Mouse (Mus musculus) E14TG2a.4 (cell line): ENCODE data around the gene Syf2.

Experiments used
- H3K27me3 ChIP-seq: 2 replicates; pipeline ENCODE4 v1.6.1; 2014; ENCODE audit warnings: low read length, control low read depth; ENCODE audit not compliant: insufficient read depth
- H3K36me3 ChIP-seq: 2 replicates; pipeline ENCODE4 v1.6.1; 2014; ENCODE audit warnings: low read length, control low read depth; ENCODE audit not compliant: insufficient read depth
- H3K4me1 ChIP-seq: replicated peaks from 2 replicates; pipeline ENCODE4 v1.6.1; 2014; ENCODE audit warnings: low read depth, low read length, control low read depth
- H3K4me3 ChIP-seq: replicated peaks from 2 replicates; pipeline ENCODE4 v1.5.1; 2014; ENCODE audit warnings: mild to moderate bottlenecking, low read length
- H3K9me3 ChIP-seq: 2 replicates; pipeline ENCODE4 v1.6.1; 2014; ENCODE audit warnings: low read length, control low read depth
- CTCF ChIP-seq: conservative IDR thresholded peaks from 2 replicates; pipeline ENCODE4 v1.5.1; 2014; ENCODE audit warnings: low read length
- NANOG ChIP-seq: IDR thresholded peaks from 2 replicates; pipeline ENCODE4 v1.6.1; 2014; ENCODE audit warnings: borderline replicate concordance, low read length, mixed read lengths
- POU5F1 ChIP-seq: IDR thresholded peaks from 2 replicates; pipeline ENCODE4 v1.6.1; 2014; ENCODE audit warnings: low read length, borderline replicate concordance

The Syf2 gene

DNA sequence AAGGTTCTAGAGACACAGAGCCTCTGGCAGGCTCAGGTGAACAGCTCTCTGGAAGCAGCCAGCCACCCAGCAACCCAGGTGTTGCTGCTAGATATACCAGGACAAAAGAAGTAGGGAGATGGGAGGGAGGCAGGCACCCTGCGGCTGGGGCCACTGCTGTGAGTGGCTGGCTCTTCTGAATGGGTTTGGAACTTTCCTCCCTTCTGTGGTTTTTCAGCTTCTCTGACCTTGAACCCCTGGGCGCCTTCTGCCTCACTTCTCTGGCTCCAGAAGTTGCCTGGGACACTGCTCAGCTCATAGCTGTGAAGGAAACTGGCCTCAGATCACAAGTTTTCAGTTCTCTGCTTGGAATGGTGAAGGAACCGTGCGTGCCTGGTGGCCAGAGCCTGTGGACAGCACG lies 52.4 kb downstream of the Syf2 start:
- Histone ChIP-seq H3K27me3 (no peaks in the 10 kb centered on the region), H3K36me3 (no peaks in the 10 kb centered on the region), H3K4me1 (peaks cover 89% of the 10 kb centered on the region), H3K9me3 (no peaks in the 10 kb centered on the region), H3K4me3 (peak overlapping the region; percentile 35; the same call in 1 of the 2 replicates)
- no peak for TF ChIP-seq CTCF
- no peak for TF ChIP-seq NANOG
- TF ChIP-seq POU5F1 = no peak

DNA sequence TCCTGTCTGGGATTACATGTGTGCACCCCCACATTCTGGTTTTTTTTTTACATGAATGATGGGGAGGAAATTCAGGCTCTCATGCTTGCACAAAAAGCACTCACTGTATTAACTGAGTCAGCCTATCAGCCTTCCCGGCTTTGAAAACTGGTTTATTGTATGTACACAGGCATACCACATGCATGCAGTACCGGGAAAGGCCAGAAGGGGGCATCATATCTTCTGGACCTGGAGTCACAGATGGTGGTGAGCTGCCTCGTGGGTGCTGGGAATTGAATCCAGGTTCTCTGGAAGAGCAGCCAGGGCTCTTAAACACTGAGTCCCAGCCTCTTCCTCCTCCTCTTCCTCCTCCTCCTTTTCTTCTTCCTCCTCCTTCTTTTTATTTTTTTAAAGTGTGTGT lies 53.9 kb downstream of the Syf2 start:
- Histone ChIP-seq H3K27me3 (0 out of 2 replicates have a peak, but pooled peaks cover 4% of the 10 kb centered on the region), H3K4me3 (no peak overlapping the region), H3K36me3 (no peaks in the 10 kb centered on the region), H3K9me3 (no peaks in the 10 kb centered on the region), H3K4me1 (peaks cover 86% of the 10 kb centered on the region)
- no peak for TF ChIP-seq NANOG
- TF ChIP-seq CTCF = peak; percentile 97
- TF ChIP-seq POU5F1 = no peak

DNA sequence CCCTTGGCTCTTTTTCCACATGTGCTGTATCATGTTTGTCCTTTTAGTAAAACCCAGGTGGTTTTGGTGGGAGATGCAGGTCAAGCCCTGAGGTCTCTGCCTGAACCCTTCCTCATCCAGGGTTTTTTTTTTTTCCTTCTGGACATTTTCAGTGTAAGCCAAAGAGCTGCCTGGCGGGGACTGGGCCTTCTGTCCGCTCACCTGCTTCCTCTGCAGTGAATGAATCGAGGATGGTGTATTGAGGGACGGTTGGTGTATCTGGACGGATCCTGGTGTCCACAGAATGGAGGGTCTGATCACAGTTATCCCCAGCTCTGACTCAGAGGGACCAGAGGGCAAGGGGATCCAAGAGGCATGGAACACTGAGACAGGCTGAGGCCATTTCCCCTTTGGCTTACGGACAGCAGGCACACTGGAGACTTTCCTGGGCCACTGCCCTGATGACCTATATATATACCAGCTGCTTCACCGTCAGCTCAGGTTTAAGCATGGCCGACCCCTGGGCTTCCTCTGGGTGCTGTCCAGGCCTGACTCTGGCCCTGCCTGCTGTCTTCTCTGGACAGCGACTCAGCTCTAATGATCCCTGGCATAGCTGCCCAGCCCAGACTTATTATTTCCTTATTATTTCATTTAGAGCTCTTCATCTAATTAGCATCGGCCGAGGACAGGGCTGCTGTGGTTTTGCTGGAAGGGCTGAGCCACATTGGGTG lies 55.1 kb downstream of the Syf2 start:
- H3K4me3 ChIP-seq = no peak overlapping the region
- no peaks in the 10 kb centered on the region for H3K36me3 ChIP-seq
- H3K27me3 ChIP-seq = 0 out of 2 replicates have a peak, but pooled peaks cover 4% of the 10 kb centered on the region
- H3K4me1 ChIP-seq = peaks cover 82% of the 10 kb centered on the region
- H3K9me3 ChIP-seq = no peaks in the 10 kb centered on the region
- TF ChIP-seq CTCF (no peak), POU5F1 (no peak), NANOG (no peak)

DNA sequence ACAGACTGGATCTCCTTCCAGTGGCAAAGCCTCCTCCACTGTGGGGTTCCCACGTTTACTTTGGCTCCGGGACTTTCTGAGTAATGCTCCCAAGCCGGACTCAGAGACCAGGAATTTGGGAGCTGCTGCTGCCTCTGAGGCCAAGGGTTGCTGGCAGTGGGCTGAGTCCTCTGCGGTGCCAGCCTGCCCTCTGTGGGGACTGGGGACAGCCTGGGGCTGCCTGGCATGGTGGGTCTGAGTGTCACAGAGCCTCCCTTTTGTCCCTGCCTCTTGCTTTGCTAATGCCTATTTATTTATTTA lies 55.6 kb downstream of the Syf2 start:
- H3K36me3 ChIP-seq = no peaks in the 10 kb centered on the region
- TF ChIP-seq CTCF (no peak), POU5F1 (no peak), NANOG (no peak)
- no peaks in the 10 kb centered on the region for H3K9me3 ChIP-seq
- peaks cover 7% of the 10 kb centered on the region; the same call in 1 of the 2 replicates for H3K27me3 ChIP-seq
- H3K4me3 ChIP-seq = no peak overlapping the region
- H3K4me1 ChIP-seq = peaks cover 78% of the 10 kb centered on the region

DNA sequence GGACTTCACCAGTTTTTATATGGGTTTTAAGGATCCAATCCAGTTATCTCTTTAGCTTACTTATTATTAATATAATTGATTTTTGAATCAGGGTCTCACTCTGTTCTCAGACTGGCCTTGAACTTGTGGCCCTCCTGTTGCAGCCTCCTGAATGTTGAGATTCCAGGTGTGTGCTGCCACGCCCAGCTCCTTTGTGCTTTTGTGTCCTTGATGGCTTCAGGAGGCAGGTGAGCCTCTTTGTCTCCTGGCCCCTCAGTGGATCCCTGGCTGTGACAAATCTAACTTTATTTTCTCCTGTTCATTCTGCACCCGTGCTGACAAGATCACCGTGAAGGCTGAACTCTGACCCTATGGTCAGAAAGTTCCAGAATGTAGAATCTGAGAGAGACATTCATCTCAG lies 56.3 kb downstream of the Syf2 start:
- H3K4me1 ChIP-seq = peaks cover 71% of the 10 kb centered on the region
- TF ChIP-seq NANOG = no peak
- no peak for TF ChIP-seq POU5F1
- TF ChIP-seq CTCF = no peak
- H3K9me3 ChIP-seq = peaks cover 5% of the 10 kb centered on the region
- H3K4me3 ChIP-seq = no peak overlapping the region
- no peaks in the 10 kb centered on the region for H3K36me3 ChIP-seq
- peaks cover 14% of the 10 kb centered on the region for H3K27me3 ChIP-seq
